Mouse (Mus musculus): ENCODE results near the gene Olfr98. TPM values are rescaled to one million over a fixed set of nuclear protein-coding genes. Genes with fewer than 3 reads are reported as not detected.
"Not testable (repeated sequence)": the region's sequence is repeated elsewhere in the genome, so short reads cannot be mapped to it uniquely, and the experiment has no call there.

Olfr98 gene
- polyA plus RNA-seq, 1 experiment from 2014 or later: not detected

- H3K9ac ChIP-seq (ENCODE audit: low read depth, low read length): peak within 1 kb of the TSS; percentile 7; the same call in 1 of the 2 replicates
- no peaks in the 10 kb centered on the region; the same call in 1 of the 2 replicates for H3K27me3 ChIP-seq (replicated peaks; ENCODE audit: control insufficient read depth, insufficient read depth, low read length)
- H3K9me3 ChIP-seq (ENCODE audit: control insufficient read depth, low read length): no peaks in the 10 kb centered on the region
- peak within 1 kb of the TSS; percentile 77 for H3K4me2 ChIP-seq
- DNase-seq (ENCODE audit: low spot score) (peak; percentile 66), ATAC-seq (replicated peaks; ENCODE audit: low FRiP score) (peak; percentile 90)
- H3K36me3 ChIP-seq (ENCODE audit: control insufficient read depth, insufficient read depth, low read length): no peaks in the 10 kb centered on the region
- H3K4me1 ChIP-seq (replicated peaks; ENCODE audit: control insufficient read depth, insufficient read depth, low read length): no peaks in the 10 kb centered on the region
- H3K4me3 ChIP-seq (ENCODE audit: low read depth, low read length): peak within 1 kb of the TSS; percentile 49
- WGBS: 3% methylated on average over 26 of the region's 26 CpGs
- H3K27ac ChIP-seq (ENCODE audit: low read depth, low read length): no peak within 1 kb of the TSS
Measured at GRCm38 (mm10) chr17:37270058-37270701, 6.6 kb upstream of the Olfr98 start, which contains the start of gene H2-M3. Gene H2-M3, plus strand, starts transcription at chr17:37270220.

DNA sequence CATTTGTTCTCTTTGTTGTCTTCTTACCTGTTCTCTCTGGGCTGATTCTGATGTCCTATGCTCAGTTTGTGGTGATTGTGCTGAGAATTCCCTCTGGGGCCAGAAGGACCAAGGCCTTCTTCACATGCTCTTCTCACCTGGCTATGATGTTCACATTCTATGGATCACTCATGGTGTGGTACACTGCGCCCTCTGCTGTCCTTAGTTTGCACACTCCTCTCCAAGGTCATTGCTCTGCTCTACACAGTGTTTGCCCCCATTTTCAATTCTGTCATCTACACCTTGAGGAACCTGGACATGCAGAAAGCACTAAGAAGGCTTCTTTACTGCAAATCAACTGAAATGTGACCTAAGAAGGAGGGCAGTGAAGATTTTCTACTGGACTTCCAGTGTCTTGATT is 13.0 kb downstream of the Olfr98 start:
- no peak overlapping the region for H3K4me3 ChIP-seq (ENCODE audit: low read depth, low read length)
- H3K27me3 ChIP-seq (replicated peaks; ENCODE audit: control insufficient read depth, insufficient read depth, low read length): no peaks in the 10 kb centered on the region
- no peaks in the 10 kb centered on the region for H3K4me1 ChIP-seq (replicated peaks; ENCODE audit: control insufficient read depth, insufficient read depth, low read length)
- no peak overlapping the region for H3K9ac ChIP-seq (ENCODE audit: low read depth, low read length)
- H3K9me3 ChIP-seq (ENCODE audit: control insufficient read depth, low read length): no peaks in the 10 kb centered on the region
- ATAC-seq (replicated peaks; ENCODE audit: low FRiP score): no peak; the same call in 1 of the 2 replicates
- no peak overlapping the region for H3K4me2 ChIP-seq
- WGBS: 12% methylated on average over 1 of the region's 1 CpGs
- H3K36me3 ChIP-seq (ENCODE audit: control insufficient read depth, insufficient read depth, low read length): no peaks in the 10 kb centered on the region
- no peak for DNase-seq (ENCODE audit: low spot score)
- H3K27ac ChIP-seq (ENCODE audit: low read depth, low read length): no peak overlapping the region

- no peak overlapping the region for H3K4me2 ChIP-seq
- H3K27ac ChIP-seq (ENCODE audit: low read depth, low read length): no peak overlapping the region
- no peak overlapping the region for H3K4me3 ChIP-seq (ENCODE audit: low read depth, low read length)
- H3K27me3 ChIP-seq (replicated peaks; ENCODE audit: control insufficient read depth, insufficient read depth, low read length): no peaks in the 10 kb centered on the region
- no peaks in the 10 kb centered on the region for H3K36me3 ChIP-seq (ENCODE audit: control insufficient read depth, insufficient read depth, low read length)
- ATAC-seq (replicated peaks; ENCODE audit: low FRiP score) (no peak), DNase-seq (ENCODE audit: low spot score) (no peak)
- H3K9ac ChIP-seq (ENCODE audit: low read depth, low read length): no peak overlapping the region
- H3K4me1 ChIP-seq (replicated peaks; ENCODE audit: control insufficient read depth, insufficient read depth, low read length): no peaks in the 10 kb centered on the region
- no peaks in the 10 kb centered on the region for H3K9me3 ChIP-seq (ENCODE audit: control insufficient read depth, low read length)
Measured at GRCm38 (mm10) chr17:37249460-37249859, 14.1 kb downstream of the Olfr98 start.

DNA sequence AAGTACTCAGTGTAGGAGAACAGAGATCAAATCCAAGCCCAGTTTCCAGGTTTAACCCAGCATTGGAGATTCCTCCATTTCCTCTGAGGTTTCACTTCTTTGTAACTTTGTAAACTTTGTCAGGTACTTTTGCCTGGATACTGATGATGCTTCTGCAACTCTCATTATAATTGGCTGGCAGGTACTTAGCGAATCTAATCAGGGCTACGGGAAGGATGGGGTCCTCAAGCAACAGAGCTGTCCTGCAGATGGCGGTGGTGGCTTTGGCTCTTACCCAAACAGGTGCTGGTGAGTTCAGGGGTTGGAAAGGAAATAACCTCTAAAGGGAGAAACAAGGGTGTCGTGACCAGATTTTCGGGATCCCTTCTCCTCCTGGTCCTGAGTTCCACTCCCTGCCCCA is 16.8 kb downstream of the Olfr98 start:
- no peaks in the 10 kb centered on the region for H3K9me3 ChIP-seq (ENCODE audit: control insufficient read depth, low read length)
- ATAC-seq (replicated peaks; ENCODE audit: low FRiP score): no peak

GRCm38 (mm10) chr17:37242198-37242597 is 21.4 kb downstream of the Olfr98 start:
- H3K27me3 ChIP-seq (replicated peaks; ENCODE audit: control insufficient read depth, insufficient read depth, low read length): no peaks in the 10 kb centered on the region
- 48% methylated on average over 3 of the region's 3 CpGs for WGBS

More for the DNA sequence above, 16.8 kb downstream of the Olfr98 start:
- 26% methylated on average over 5 of the region's 5 CpGs for WGBS
- Histone ChIP-seq H3K4me3 (ENCODE audit: low read depth, low read length) (no peak overlapping the region), H3K36me3 (ENCODE audit: control insufficient read depth, insufficient read depth, low read length) (no peaks in the 10 kb centered on the region), H3K27me3 (replicated peaks; ENCODE audit: control insufficient read depth, insufficient read depth, low read length) (no peaks in the 10 kb centered on the region), H3K4me2 (no peak overlapping the region), H3K9ac (ENCODE audit: low read depth, low read length) (no peak overlapping the region), H3K27ac (ENCODE audit: low read depth, low read length) (no peak overlapping the region), H3K4me1 (replicated peaks; ENCODE audit: control insufficient read depth, insufficient read depth, low read length) (no peaks in the 10 kb centered on the region)
- no peak for DNase-seq (ENCODE audit: low spot score)

GRCm38 (mm10) chr17:37237230-37237629 is 26.3 kb downstream of the Olfr98 start, which contains the start of gene Olfr97:
Gene Olfr97, minus strand, starts transcription at chr17:37237330.
- not testable (repeated sequence) for ATAC-seq (replicated peaks; ENCODE audit: low FRiP score); DNase-seq (ENCODE audit: low spot score); H3K4me1 ChIP-seq (replicated peaks; ENCODE audit: control insufficient read depth, insufficient read depth, low read length); H3K9me3 ChIP-seq (ENCODE audit: control insufficient read depth, low read length); H3K9ac ChIP-seq (ENCODE audit: low read depth, low read length); H3K4me3 ChIP-seq (ENCODE audit: low read depth, low read length); H3K4me2 ChIP-seq; H3K27ac ChIP-seq (ENCODE audit: low read depth, low read length); H3K27me3 ChIP-seq (replicated peaks; ENCODE audit: control insufficient read depth, insufficient read depth, low read length); H3K36me3 ChIP-seq (ENCODE audit: control insufficient read depth, insufficient read depth, low read length)
- WGBS: 83% methylated on average over 2 of the region's 2 CpGs

More at GRCm38 (mm10) chr17:37242198-37242597, 21.4 kb downstream of the Olfr98 start:
- H3K4me2 ChIP-seq: no peak overlapping the region
- H3K9ac ChIP-seq (ENCODE audit: low read depth, low read length): no peak overlapping the region
- no peak overlapping the region for H3K27ac ChIP-seq (ENCODE audit: low read depth, low read length)
- no peaks in the 10 kb centered on the region for H3K36me3 ChIP-seq (ENCODE audit: control insufficient read depth, insufficient read depth, low read length)
- DNase-seq (ENCODE audit: low spot score): no peak
- H3K9me3 ChIP-seq (ENCODE audit: control insufficient read depth, low read length): peaks cover 5% of the 10 kb centered on the region; the same call in 1 of the 2 replicates
- no peak for ATAC-seq (replicated peaks; ENCODE audit: low FRiP score)
- no peak overlapping the region for H3K4me3 ChIP-seq (ENCODE audit: low read depth, low read length)
- H3K4me1 ChIP-seq (replicated peaks; ENCODE audit: control insufficient read depth, insufficient read depth, low read length): no peaks in the 10 kb centered on the region

DNA sequence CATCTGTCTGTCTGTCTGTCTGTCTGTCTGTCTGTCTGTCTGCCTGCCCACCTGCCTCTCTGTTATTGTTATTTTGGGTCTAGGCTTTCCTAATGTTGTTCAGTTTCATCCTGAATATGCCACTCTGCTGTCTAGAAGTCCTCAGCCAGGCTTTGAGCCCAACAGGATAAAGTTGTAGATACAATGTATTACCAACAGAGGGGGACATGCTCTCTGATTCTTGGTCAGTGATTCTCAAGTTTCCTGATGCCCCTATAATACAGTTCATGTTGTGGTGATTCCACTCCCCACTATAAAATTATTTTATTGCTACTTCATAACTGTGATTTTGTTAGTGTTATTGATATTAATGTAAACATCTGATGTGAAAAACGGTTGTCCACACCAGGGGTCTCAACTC is 41.7 kb downstream of the Olfr98 start:
- no peak overlapping the region for H3K27ac ChIP-seq (ENCODE audit: low read depth, low read length)
- H3K4me2 ChIP-seq: no peak overlapping the region
- no peaks in the 10 kb centered on the region for H3K9me3 ChIP-seq (ENCODE audit: control insufficient read depth, low read length)
- no peaks in the 10 kb centered on the region for H3K27me3 ChIP-seq (replicated peaks; ENCODE audit: control insufficient read depth, insufficient read depth, low read length)
- no peaks in the 10 kb centered on the region for H3K4me1 ChIP-seq (replicated peaks; ENCODE audit: control insufficient read depth, insufficient read depth, low read length)
- no peak overlapping the region for H3K4me3 ChIP-seq (ENCODE audit: low read depth, low read length)
- 12% methylated on average over 1 of the region's 1 CpGs for WGBS
- H3K36me3 ChIP-seq (ENCODE audit: control insufficient read depth, insufficient read depth, low read length): no peaks in the 10 kb centered on the region
- ATAC-seq (replicated peaks; ENCODE audit: low FRiP score) (no peak), DNase-seq (ENCODE audit: low spot score) (no peak)
- H3K9ac ChIP-seq (ENCODE audit: low read depth, low read length): no peak overlapping the region

- no peaks in the 10 kb centered on the region for H3K9me3 ChIP-seq (ENCODE audit: control insufficient read depth, low read length)
- ATAC-seq (replicated peaks; ENCODE audit: low FRiP score): no peak
- H3K27ac ChIP-seq (ENCODE audit: low read depth, low read length): no peak within 1 kb of the TSS
- H3K4me3 ChIP-seq (ENCODE audit: low read depth, low read length): no peak within 1 kb of the TSS
- H3K9ac ChIP-seq (ENCODE audit: low read depth, low read length): no peak within 1 kb of the TSS
- WGBS: 48% methylated on average over 4 of the region's 4 CpGs
- H3K27me3 ChIP-seq (replicated peaks; ENCODE audit: control insufficient read depth, insufficient read depth, low read length): no peaks in the 10 kb centered on the region
- H3K4me1 ChIP-seq (replicated peaks; ENCODE audit: control insufficient read depth, insufficient read depth, low read length): no peaks in the 10 kb centered on the region
- no peaks in the 10 kb centered on the region for H3K36me3 ChIP-seq (ENCODE audit: control insufficient read depth, insufficient read depth, low read length)
- no peak for DNase-seq (ENCODE audit: low spot score)
- no peak within 1 kb of the TSS for H3K4me2 ChIP-seq
Measured at GRCm38 (mm10) chr17:37219846-37220245, 43.7 kb downstream of the Olfr98 start, which contains the start of gene Olfr96. Gene Olfr96, plus strand, starts transcription at chr17:37220146.

DNA sequence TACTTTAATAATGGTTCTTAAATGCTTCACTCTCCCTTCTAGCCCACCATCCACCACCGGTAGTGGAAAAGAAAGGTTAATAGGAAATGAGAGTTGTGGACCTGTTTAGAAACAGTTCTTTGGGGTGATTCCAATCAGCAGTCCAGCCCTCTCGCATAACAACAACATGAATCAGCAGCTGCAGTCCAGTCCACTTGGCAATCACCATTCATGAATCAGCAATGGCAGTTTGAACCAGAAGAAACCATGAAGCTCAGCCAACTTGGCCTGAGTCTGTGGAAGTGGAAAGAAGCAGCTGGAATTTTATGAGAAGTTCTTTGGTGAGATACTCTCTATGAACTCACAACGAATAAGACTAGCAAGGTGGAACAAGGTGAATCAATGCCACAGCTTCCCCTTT is 45.1 kb downstream of the Olfr98 start:
- ATAC-seq (replicated peaks; ENCODE audit: low FRiP score) (no peak), DNase-seq (ENCODE audit: low spot score) (no peak)
- Histone ChIP-seq H3K36me3 (ENCODE audit: control insufficient read depth, insufficient read depth, low read length) (no peaks in the 10 kb centered on the region), H3K27ac (ENCODE audit: low read depth, low read length) (no peak overlapping the region), H3K27me3 (replicated peaks; ENCODE audit: control insufficient read depth, insufficient read depth, low read length) (no peaks in the 10 kb centered on the region), H3K9me3 (ENCODE audit: control insufficient read depth, low read length) (no peaks in the 10 kb centered on the region), H3K4me3 (ENCODE audit: low read depth, low read length) (no peak overlapping the region), H3K9ac (ENCODE audit: low read depth, low read length) (no peak overlapping the region), H3K4me2 (no peak overlapping the region), H3K4me1 (replicated peaks; ENCODE audit: control insufficient read depth, insufficient read depth, low read length) (no peaks in the 10 kb centered on the region)
- WGBS: 80% methylated on average over 3 of the region's 3 CpGs
